Mouse (Mus musculus): ENCODE data around the gene Hadh. TPM values are rescaled to one million over a fixed set of nuclear protein-coding genes. Genes with fewer than 3 reads are reported as not detected.

The Hadh gene
- polyA plus RNA-seq, 1 experiment from 2014 or later = 98.2 TPM

GRCm38 (mm10) chr3:131196050-131196449, 75.9 kb downstream of the Hadh start:
- Histone ChIP-seq H3K9ac (replicated peaks) (no peak overlapping the region), H3K36me3 (peaks cover 27% of the 10 kb centered on the region; the same call in 1 of the 2 replicates), H3K27ac (peak overlapping the region; percentile 24; the same call in 1 of the 2 replicates), H3K4me3 (replicated peaks) (no peak overlapping the region), H3K9me3 (no peaks in the 10 kb centered on the region), H3K27me3 (no peaks in the 10 kb centered on the region), H3K4me2 (no peak overlapping the region), H3K4me1 (replicated peaks) (peaks cover 18% of the 10 kb centered on the region)
- 45% methylated on average over 10 of the region's 10 CpGs for WGBS
- ATAC-seq (ENCODE audit: insufficient number of reproducible peaks, insufficient read depth, low FRiP score, low TSS enrichment, low read depth) = no peak

- Histone ChIP-seq H3K27me3 (no peaks in the 10 kb centered on the region), H3K4me1 (replicated peaks) (peaks cover 21% of the 10 kb centered on the region), H3K4me3 (replicated peaks) (no peak overlapping the region), H3K9me3 (no peaks in the 10 kb centered on the region), H3K27ac (no peak overlapping the region), H3K4me2 (no peak overlapping the region), H3K9ac (replicated peaks) (no peak overlapping the region), H3K36me3 (peaks cover 37% of the 10 kb centered on the region)
- 91% methylated on average over 7 of the region's 7 CpGs for WGBS
- no peak for ATAC-seq (ENCODE audit: insufficient number of reproducible peaks, insufficient read depth, low FRiP score, low TSS enrichment, low read depth)
Observed at GRCm38 (mm10) chr3:131191454-131191853, 80.4 kb downstream of the Hadh start.

GRCm38 (mm10) chr3:131190671-131191367, 81.1 kb downstream of the Hadh start:
- Histone ChIP-seq H3K9ac (replicated peaks) (no peak overlapping the region), H3K4me2 (no peak overlapping the region), H3K9me3 (no peaks in the 10 kb centered on the region), H3K27ac (no peak overlapping the region), H3K27me3 (no peaks in the 10 kb centered on the region), H3K4me3 (replicated peaks) (no peak overlapping the region), H3K4me1 (replicated peaks) (peaks cover 15% of the 10 kb centered on the region), H3K36me3 (peaks cover 43% of the 10 kb centered on the region)
- WGBS = 85% methylated on average over 19 of the region's 19 CpGs
- ATAC-seq (ENCODE audit: insufficient number of reproducible peaks, insufficient read depth, low FRiP score, low TSS enrichment, low read depth) = no peak

GRCm38 (mm10) chr3:131190239-131190638, 81.7 kb downstream of the Hadh start:
- Histone ChIP-seq H3K4me1 (replicated peaks) (peaks cover 10% of the 10 kb centered on the region), H3K9ac (replicated peaks) (no peak overlapping the region), H3K27me3 (no peaks in the 10 kb centered on the region), H3K9me3 (no peaks in the 10 kb centered on the region), H3K27ac (no peak overlapping the region), H3K36me3 (peaks cover 49% of the 10 kb centered on the region), H3K4me2 (no peak overlapping the region), H3K4me3 (replicated peaks) (no peak overlapping the region)
- no peak for ATAC-seq (ENCODE audit: insufficient number of reproducible peaks, insufficient read depth, low FRiP score, low TSS enrichment, low read depth)
- WGBS = 75% methylated on average over 11 of the region's 11 CpGs

- Histone ChIP-seq H3K4me2 (no peak overlapping the region), H3K9me3 (no peaks in the 10 kb centered on the region), H3K9ac (replicated peaks) (no peak overlapping the region), H3K4me3 (replicated peaks) (no peak overlapping the region), H3K27ac (no peak overlapping the region), H3K27me3 (no peaks in the 10 kb centered on the region), H3K36me3 (peaks cover 37% of the 10 kb centered on the region), H3K4me1 (replicated peaks) (peaks cover 14% of the 10 kb centered on the region)
- no peak for ATAC-seq (ENCODE audit: insufficient number of reproducible peaks, insufficient read depth, low FRiP score, low TSS enrichment, low read depth)
- WGBS = 79% methylated on average over 5 of the region's 5 CpGs
Observed at GRCm38 (mm10) chr3:131186193-131186592, 85.7 kb downstream of the Hadh start.

Other genes with a start within 250 kb of the Hadh start
- 59.4 and 60.5 TPM in 2 replicates for gene Lef1, start 161.6 kb downstream of the Hadh start, polyA plus RNA-seq (2016; fragmentation: Nextera tagmentation; extraction: Ambion mirVana)
- 2.0 and 2.4 TPM in 2 replicates for gene Cyp2u1, start 31.1 kb upstream of the Hadh start, polyA plus RNA-seq (2016; fragmentation: Nextera tagmentation; extraction: Ambion mirVana)
- gene Sgms2, start 219.3 kb upstream of the Hadh start, polyA plus RNA-seq (2016; fragmentation: Nextera tagmentation; extraction: Ambion mirVana) = 4.3 and 4.5 TPM in 2 replicates